Mouse (Mus musculus) midbrain, postnatal 0 days (tissue): Measurements from ENCODE around the gene Nsf. TPM values are rescaled to one million over a fixed set of nuclear protein-coding genes. Genes with fewer than 3 reads are reported as not detected.

ENCODE experiments used
- ATAC-seq: fragments of 200-750 bp; cut with Nextera tagmentation; 2 replicates; pipeline ENCODE4 v1.8.0; 2017; ENCODE audit warnings: moderate number of reproducible peaks, mild to moderate bottlenecking, moderate TSS enrichment, moderate library complexity; ENCODE audit not compliant: low FRiP score
- DNase-seq: peaks from one replicate; pipeline ENCODE4 v3.0.0-alpha.2; 2015; ENCODE audit warnings: low spot score
- H3K27ac ChIP-seq: fragments of 300-500 bp; sonication (generic); 2 replicates; pipeline ENCODE4 v1.5.1; 2014; ENCODE audit warnings: low read depth, mild to moderate bottlenecking, low read length, mixed read lengths
- H3K27me3 ChIP-seq: fragments of 300-500 bp; sonication (generic); 2 replicates; pipeline ENCODE4 v1.6.1; 2014; ENCODE audit warnings: low read length, control low read depth, mixed read lengths; ENCODE audit not compliant: insufficient read depth
- H3K36me3 ChIP-seq: fragments of 300-500 bp; sonication (generic); 2 replicates; pipeline ENCODE4 v1.6.1; 2014; ENCODE audit warnings: low read length, control low read depth, mixed read lengths; ENCODE audit not compliant: insufficient read depth
- H3K4me1 ChIP-seq: fragments of 300-500 bp; sonication (generic); 2 replicates; pipeline ENCODE4 v1.6.1; 2014; ENCODE audit warnings: mild to moderate bottlenecking, control low read depth, antibody characterized with exemption, low read length, mixed read lengths; ENCODE audit not compliant: insufficient read depth
- H3K4me2 ChIP-seq: fragments of 300-500 bp; sonication (generic); 2 replicates; pipeline ENCODE4 v1.6.1; 2014; ENCODE audit warnings: low read depth, mild to moderate bottlenecking, low read length, mixed read lengths; ENCODE audit not compliant: poor library complexity, severe bottlenecking
- H3K4me3 ChIP-seq: fragments of 300-500 bp; sonication (generic); 2 replicates; pipeline ENCODE4 v1.5.1; 2014; ENCODE audit warnings: low read depth, mild to moderate bottlenecking, low read length, moderate library complexity
- H3K9ac ChIP-seq: fragments of 300-500 bp; sonication (generic); replicated peaks from 2 replicates; pipeline ENCODE4 v1.6.1; 2014; ENCODE audit warnings: mild to moderate bottlenecking, low read length, moderate library complexity, mixed read lengths; ENCODE audit not compliant: poor library complexity, severe bottlenecking
- H3K9me3 ChIP-seq: fragments of 300-500 bp; sonication (generic); 2 replicates; pipeline ENCODE4 v1.6.1; 2016; ENCODE audit warnings: low read length, control low read depth
- CTCF ChIP-seq: IDR thresholded peaks from 2 replicates; pipeline ENCODE4 v1.5.1; 2016; ENCODE audit warnings: antibody characterized with exemption, mild to moderate bottlenecking
- WGBS: fragments of 180-500 bp; shearing (Covaris S2); extraction: QIAGEN DNeasy Blood & Tissue Kit; methylation state at CpG from one replicate; pipeline ENCODE4 v1.1.7; 2014; 5-methylcytosine and 5-hydroxymethylcytosine counted together
- polyA plus RNA-seq: library from polyadenylated mRNA; unstranded; fragments of >200 nt; fragmentation: Nextera tagmentation; extraction: Ambion mirVana; gene quantifications from 2 replicates; pipeline ENCODE4 v1.2.1, GENCODE M21; 2015
- total RNA-seq: library from RNA; depleted of rRNA; stranded (reverse); fragments of >200 nt; gene quantifications from 2 replicates; pipeline ENCODE4 v1.2.3, GENCODE M21; 2014

The Nsf gene
- total and polyA plus RNA-seq, 2 experiments from 2014 or later, result 167 to 272 TPM

DNA sequence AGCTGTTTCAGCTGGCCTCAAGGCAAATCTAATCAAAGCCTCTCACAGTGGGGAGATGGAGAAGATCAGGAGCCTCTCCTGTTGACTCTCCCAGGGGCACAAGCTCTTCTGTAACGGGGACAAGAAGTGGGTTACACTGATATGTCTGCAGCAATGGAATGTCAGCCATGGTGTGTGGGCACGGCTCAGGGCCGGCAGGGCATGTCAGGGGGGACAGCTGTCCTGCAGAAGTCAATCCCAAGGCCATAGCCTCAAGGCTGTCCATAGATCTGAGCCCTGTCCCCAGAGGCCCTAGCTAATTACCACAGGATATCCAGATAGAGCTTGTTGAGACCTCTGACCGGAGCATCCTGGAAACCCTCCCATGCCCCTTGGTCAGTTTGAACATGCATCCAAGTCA, 149.1 kb downstream of the Nsf start:
- Histone ChIP-seq H3K27ac (no peak overlapping the region), H3K9ac (no peak overlapping the region), H3K4me2 (no peak overlapping the region), H3K9me3 (no peaks in the 10 kb centered on the region), H3K4me3 (no peak overlapping the region), H3K4me1 (no peaks in the 10 kb centered on the region), H3K36me3 (no peaks in the 10 kb centered on the region), H3K27me3 (no peaks in the 10 kb centered on the region)
- ATAC-seq (no peak), DNase-seq (no peak)
- no peak for TF ChIP-seq CTCF
- 78% methylated on average over 4 of the region's 4 CpGs for WGBS

GRCm38 (mm10) chr11:103804126-103804525, 149.7 kb downstream of the Nsf start:
- no peaks in the 10 kb centered on the region for H3K27me3 ChIP-seq
- 85% methylated on average over 11 of the region's 11 CpGs for WGBS
- H3K4me2 ChIP-seq, result no peak overlapping the region
- H3K9me3 ChIP-seq, result no peaks in the 10 kb centered on the region
- no peak overlapping the region for H3K9ac ChIP-seq
- ATAC-seq (no peak), DNase-seq (no peak)
- no peaks in the 10 kb centered on the region for H3K36me3 ChIP-seq
- no peak overlapping the region for H3K4me3 ChIP-seq
- H3K27ac ChIP-seq, result no peak overlapping the region
- H3K4me1 ChIP-seq, result no peaks in the 10 kb centered on the region
- no peak for TF ChIP-seq CTCF

DNA sequence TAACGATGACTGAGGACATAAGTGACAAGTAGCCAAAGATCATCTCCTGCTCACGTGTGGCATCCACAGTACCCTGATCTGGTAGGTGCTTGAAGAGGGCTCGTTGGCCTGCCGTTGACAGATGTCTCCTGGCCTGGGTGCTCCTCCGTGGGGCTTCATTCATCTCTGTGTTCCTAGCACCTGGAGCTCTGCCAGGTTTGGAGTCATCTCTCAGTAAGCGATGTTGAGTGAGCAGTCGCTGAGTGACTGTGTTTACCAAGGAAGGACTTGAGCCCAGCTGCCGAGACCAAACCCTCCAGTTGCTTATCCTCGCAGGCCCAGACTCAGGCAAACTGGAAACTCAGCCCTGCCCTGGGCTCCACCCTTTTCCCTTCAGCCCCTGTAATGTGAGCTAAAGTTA, 152.7 kb downstream of the Nsf start:
- Histone ChIP-seq H3K4me2 (no peak overlapping the region), H3K4me3 (no peak overlapping the region), H3K36me3 (no peaks in the 10 kb centered on the region), H3K27me3 (no peaks in the 10 kb centered on the region; the same call in 1 of the 2 replicates), H3K27ac (no peak overlapping the region), H3K9ac (no peak overlapping the region), H3K4me1 (no peaks in the 10 kb centered on the region), H3K9me3 (no peaks in the 10 kb centered on the region)
- TF ChIP-seq CTCF, result no peak
- WGBS, result 76% methylated on average over 9 of the region's 9 CpGs
- ATAC-seq, result no peak
- DNase-seq, result no peak

GRCm38 (mm10) chr11:103789951-103790350, 163.9 kb downstream of the Nsf start:
- TF ChIP-seq CTCF, result no peak

DNA sequence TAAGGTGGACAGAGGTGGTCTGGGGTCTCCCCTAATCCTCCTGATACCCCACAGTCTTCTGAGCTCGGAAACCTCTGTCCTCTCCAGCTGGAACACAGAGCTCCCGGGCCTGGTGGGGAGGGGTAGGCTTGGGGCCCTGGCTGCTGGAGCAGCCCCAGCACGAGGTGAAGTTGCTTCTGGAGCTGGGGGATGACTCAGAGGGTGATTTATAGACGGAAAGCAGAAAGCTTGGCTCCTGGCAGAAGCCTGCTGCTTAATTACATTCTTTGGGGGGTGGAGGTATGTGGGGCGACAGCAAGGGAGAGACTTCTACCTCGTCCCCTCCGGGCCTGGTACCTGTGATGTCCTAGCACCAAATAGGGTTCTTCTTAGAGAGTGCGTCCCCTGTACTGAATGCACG, 173.7 kb downstream of the Nsf start:
- H3K27ac ChIP-seq, result no peak overlapping the region
- H3K4me1 ChIP-seq, result no peaks in the 10 kb centered on the region
- H3K36me3 ChIP-seq, result 0 out of 2 replicates have a peak, but pooled peaks cover 2% of the 10 kb centered on the region
- H3K9me3 ChIP-seq, result no peaks in the 10 kb centered on the region
- ATAC-seq (no peak), DNase-seq (no peak)
- 75% methylated on average over 9 of the region's 9 CpGs for WGBS
- no peak for TF ChIP-seq CTCF
- no peak overlapping the region for H3K4me2 ChIP-seq
- H3K4me3 ChIP-seq, result no peak overlapping the region
- peaks cover 4% of the 10 kb centered on the region; the same call in 1 of the 2 replicates for H3K27me3 ChIP-seq
- H3K9ac ChIP-seq, result no peak overlapping the region

More at GRCm38 (mm10) chr11:103789951-103790350, 163.9 kb downstream of the Nsf start:
- ATAC-seq (no peak), DNase-seq (peak; percentile 44)
- Histone ChIP-seq H3K27me3 (peaks cover 3% of the 10 kb centered on the region; the same call in 1 of the 2 replicates), H3K36me3 (no peaks in the 10 kb centered on the region), H3K27ac (no peak overlapping the region), H3K9ac (no peak overlapping the region), H3K9me3 (no peaks in the 10 kb centered on the region), H3K4me2 (no peak overlapping the region), H3K4me3 (no peak overlapping the region), H3K4me1 (no peaks in the 10 kb centered on the region)
- 74% methylated on average over 5 of the region's 5 CpGs for WGBS

GRCm38 (mm10) chr11:103774228-103774530, 179.7 kb downstream of the Nsf start:
- no peaks in the 10 kb centered on the region for H3K9me3 ChIP-seq
- H3K9ac ChIP-seq, result peak overlapping the region; percentile 40
- H3K4me1 ChIP-seq, result peaks cover 16% of the 10 kb centered on the region
- peak overlapping the region; percentile 77 for H3K4me2 ChIP-seq
- H3K4me3 ChIP-seq, result peak overlapping the region; percentile 49
- no peak for TF ChIP-seq CTCF
- H3K27ac ChIP-seq, result peak overlapping the region; percentile 57; the same call in 1 of the 2 replicates
- no peak for ATAC-seq
- peaks cover 44% of the 10 kb centered on the region for H3K27me3 ChIP-seq
- WGBS, result 1% methylated on average over 19 of the region's 19 CpGs
- H3K36me3 ChIP-seq, result no peaks in the 10 kb centered on the region
- DNase-seq, result no peak
